Mouse (Mus musculus): ENCODE results near the gene Vmn1r198.

- no peak for TF ChIP-seq POLR2A (IDR thresholded peaks at IDR 0.05; ENCODE audit: insufficient read depth, low read depth, low read length)
- no peak for TF ChIP-seq CTCF (IDR thresholded peaks at IDR 0.05; ENCODE audit: insufficient read depth, low read depth, low read length)
Measured at GRCm38 (mm10) chr13:22320091-22320490, 30.1 kb upstream of the Vmn1r198 start.

Measured in olfactory bulb, adult 2 months (tissue).